Mouse (Mus musculus) liver, embryonic 12.5 days (tissue): ENCODE measurements at regions not wholly inside any gene's neighbourhood (a gene's known extent, or its start where the extent isn't known, plus 50 kb on each side); places are given as distances from the start of the nearest gene placed in this dataset.

Experiments
- ATAC-seq: fragments of 200-750 bp; cut with Nextera tagmentation; 2 replicates; pipeline ENCODE4 v1.8.0; 2017; ENCODE audit warnings: moderate number of reproducible peaks, mild to moderate bottlenecking, moderate library complexity
- H3K27ac ChIP-seq: fragments of 300-500 bp; sonication (generic); 2 replicates; pipeline ENCODE4 v1.5.1; 2016; ENCODE audit warnings: mild to moderate bottlenecking
- H3K27me3 ChIP-seq: fragments of 300-500 bp; sonication (generic); replicated peaks from 2 replicates; pipeline ENCODE4 v1.6.1; 2016; ENCODE audit warnings: mild to moderate bottlenecking, moderate library complexity
- H3K36me3 ChIP-seq: fragments of 300-500 bp; sonication (generic); 2 replicates; pipeline ENCODE4 v1.6.1; 2016; ENCODE audit warnings: mild to moderate bottlenecking, moderate library complexity
- H3K4me1 ChIP-seq: fragments of 300-500 bp; sonication (generic); 2 replicates; pipeline ENCODE4 v1.6.1; 2016
- H3K4me2 ChIP-seq: fragments of 300-500 bp; sonication (generic); 2 replicates; pipeline ENCODE4 v1.6.1; 2016; ENCODE audit warnings: mild to moderate bottlenecking, moderate library complexity
- H3K4me3 ChIP-seq: fragments of 300-500 bp; sonication (generic); 2 replicates; pipeline ENCODE4 v1.5.1; 2016; ENCODE audit warnings: mild to moderate bottlenecking, moderate library complexity
- H3K9ac ChIP-seq: fragments of 300-500 bp; sonication (generic); 2 replicates; pipeline ENCODE4 v1.6.1; 2016; ENCODE audit warnings: mild to moderate bottlenecking, moderate library complexity
- H3K9me3 ChIP-seq: fragments of 300-500 bp; sonication (generic); replicated peaks from 2 replicates; pipeline ENCODE4 v1.6.1; 2016; ENCODE audit warnings: mild to moderate bottlenecking, moderate library complexity
- WGBS: fragments of 180-500 bp; shearing (Covaris S2); methylation state at CpG from one replicate; pipeline ENCODE4 v1.1.7; 2016; ENCODE audit not compliant: insufficient replicate concordance; 5-methylcytosine and 5-hydroxymethylcytosine counted together

- H3K4me2 ChIP-seq, result no peak overlapping the region
- no peaks in the 10 kb centered on the region for H3K36me3 ChIP-seq
- H3K27me3 ChIP-seq, result no peaks in the 10 kb centered on the region
- no peaks in the 10 kb centered on the region for H3K4me1 ChIP-seq
- WGBS, result 78% methylated on average over 6 of the region's 6 CpGs
- H3K9me3 ChIP-seq, result no peaks in the 10 kb centered on the region
- H3K27ac ChIP-seq, result no peak overlapping the region
- no peak for ATAC-seq
- H3K9ac ChIP-seq, result no peak overlapping the region
- H3K4me3 ChIP-seq, result no peak overlapping the region
Measured at GRCm38 (mm10) chr12:35711549-35712070, 176.8 kb upstream of the Ahr start.

GRCm38 (mm10) chr12:35710323-35710722 lies 175.5 kb upstream of the Ahr start:
- H3K27ac ChIP-seq, result no peak overlapping the region
- no peak for ATAC-seq
- H3K4me2 ChIP-seq, result no peak overlapping the region
- H3K36me3 ChIP-seq, result no peaks in the 10 kb centered on the region
- H3K4me1 ChIP-seq, result no peaks in the 10 kb centered on the region
- WGBS, result 66% methylated on average over 5 of the region's 5 CpGs
- H3K27me3 ChIP-seq, result no peaks in the 10 kb centered on the region
- no peak overlapping the region for H3K9ac ChIP-seq
- no peaks in the 10 kb centered on the region for H3K9me3 ChIP-seq
- no peak overlapping the region for H3K4me3 ChIP-seq

- H3K4me3 ChIP-seq, result no peak overlapping the region
- H3K4me2 ChIP-seq, result no peak overlapping the region
- H3K27me3 ChIP-seq, result no peaks in the 10 kb centered on the region
- peaks cover 6% of the 10 kb centered on the region; the same call in 1 of the 2 replicates for H3K4me1 ChIP-seq
- WGBS, result 67% methylated on average over 2 of the region's 2 CpGs
- no peak overlapping the region for H3K9ac ChIP-seq
- no peaks in the 10 kb centered on the region for H3K36me3 ChIP-seq
- H3K9me3 ChIP-seq, result no peaks in the 10 kb centered on the region
- no peak overlapping the region for H3K27ac ChIP-seq
- ATAC-seq, result no peak
Measured at GRCm38 (mm10) chr12:35703479-35703878, 168.6 kb upstream of the Ahr start.

- H3K4me3 ChIP-seq, result no peak overlapping the region
- H3K4me2 ChIP-seq, result no peak overlapping the region
- no peaks in the 10 kb centered on the region for H3K27me3 ChIP-seq
- no peaks in the 10 kb centered on the region for H3K9me3 ChIP-seq
- peaks cover 6% of the 10 kb centered on the region; the same call in 1 of the 2 replicates for H3K4me1 ChIP-seq
- no peak overlapping the region for H3K9ac ChIP-seq
- H3K27ac ChIP-seq, result no peak overlapping the region
- WGBS, result 60% methylated on average over 7 of the region's 7 CpGs
- H3K36me3 ChIP-seq, result no peaks in the 10 kb centered on the region
- ATAC-seq, result no peak
Measured at GRCm38 (mm10) chr12:35702674-35703073, 167.8 kb upstream of the Ahr start.

- 25% methylated on average over 3 of the region's 3 CpGs for WGBS
- Histone ChIP-seq H3K4me3 (no peak overlapping the region), H3K9me3 (no peaks in the 10 kb centered on the region), H3K27ac (no peak overlapping the region), H3K27me3 (no peaks in the 10 kb centered on the region), H3K36me3 (no peaks in the 10 kb centered on the region), H3K4me2 (no peak overlapping the region), H3K9ac (no peak overlapping the region), H3K4me1 (peaks cover 6% of the 10 kb centered on the region; the same call in 1 of the 2 replicates)
- no peak for ATAC-seq
Measured at GRCm38 (mm10) chr12:35694253-35694652, 159.4 kb upstream of the Ahr start.

GRCm38 (mm10) chr12:35690914-35691313 lies 156.1 kb upstream of the Ahr start:
- Histone ChIP-seq H3K4me2 (no peak overlapping the region), H3K9me3 (no peaks in the 10 kb centered on the region), H3K4me3 (no peak overlapping the region), H3K9ac (no peak overlapping the region), H3K36me3 (no peaks in the 10 kb centered on the region), H3K4me1 (no peaks in the 10 kb centered on the region), H3K27me3 (no peaks in the 10 kb centered on the region), H3K27ac (no peak overlapping the region)
- 20% methylated on average over 3 of the region's 3 CpGs for WGBS
- no peak for ATAC-seq

- Histone ChIP-seq H3K9ac (no peak overlapping the region), H3K27ac (no peak overlapping the region), H3K4me2 (no peak overlapping the region), H3K9me3 (no peaks in the 10 kb centered on the region), H3K4me3 (no peak overlapping the region), H3K27me3 (no peaks in the 10 kb centered on the region), H3K36me3 (no peaks in the 10 kb centered on the region), H3K4me1 (no peaks in the 10 kb centered on the region)
- 52% methylated on average over 2 of the region's 2 CpGs for WGBS
- ATAC-seq, result no peak
Measured at GRCm38 (mm10) chr12:35686231-35686630, 151.4 kb upstream of the Ahr start.

GRCm38 (mm10) chr12:35685189-35685588 lies 150.4 kb upstream of the Ahr start:
- H3K36me3 ChIP-seq, result no peaks in the 10 kb centered on the region
- H3K27ac ChIP-seq, result no peak overlapping the region
- H3K4me2 ChIP-seq, result no peak overlapping the region
- H3K9me3 ChIP-seq, result no peaks in the 10 kb centered on the region
- H3K27me3 ChIP-seq, result no peaks in the 10 kb centered on the region
- WGBS, result 54% methylated on average over 3 of the region's 3 CpGs
- no peaks in the 10 kb centered on the region for H3K4me1 ChIP-seq
- no peak overlapping the region for H3K9ac ChIP-seq
- no peak overlapping the region for H3K4me3 ChIP-seq
- ATAC-seq, result no peak

GRCm38 (mm10) chr12:35681864-35682449 lies 147.1 kb upstream of the Ahr start:
- ATAC-seq, result no peak
- Histone ChIP-seq H3K4me3 (no peak overlapping the region), H3K9me3 (no peaks in the 10 kb centered on the region), H3K36me3 (no peaks in the 10 kb centered on the region), H3K9ac (no peak overlapping the region), H3K27ac (no peak overlapping the region), H3K4me2 (no peak overlapping the region), H3K4me1 (no peaks in the 10 kb centered on the region), H3K27me3 (no peaks in the 10 kb centered on the region)

GRCm38 (mm10) chr12:35679903-35680302 lies 145.1 kb upstream of the Ahr start:
- no peak overlapping the region for H3K4me2 ChIP-seq
- no peaks in the 10 kb centered on the region for H3K9me3 ChIP-seq
- H3K27me3 ChIP-seq, result no peaks in the 10 kb centered on the region
- no peak overlapping the region for H3K4me3 ChIP-seq
- ATAC-seq, result no peak
- H3K9ac ChIP-seq, result no peak overlapping the region
- H3K36me3 ChIP-seq, result no peaks in the 10 kb centered on the region
- H3K4me1 ChIP-seq, result no peaks in the 10 kb centered on the region
- H3K27ac ChIP-seq, result no peak overlapping the region
- WGBS, result 53% methylated on average over 4 of the region's 4 CpGs

GRCm38 (mm10) chr12:35679025-35679424 lies 144.2 kb upstream of the Ahr start:
- H3K27ac ChIP-seq, result no peak overlapping the region
- H3K4me1 ChIP-seq, result no peaks in the 10 kb centered on the region
- H3K27me3 ChIP-seq, result no peaks in the 10 kb centered on the region
- no peaks in the 10 kb centered on the region for H3K36me3 ChIP-seq
- WGBS, result 71% methylated on average over 2 of the region's 2 CpGs
- no peak overlapping the region for H3K4me3 ChIP-seq
- no peak overlapping the region for H3K4me2 ChIP-seq
- no peaks in the 10 kb centered on the region for H3K9me3 ChIP-seq
- no peak for ATAC-seq
- H3K9ac ChIP-seq, result no peak overlapping the region

- Histone ChIP-seq H3K4me3 (no peak overlapping the region), H3K9ac (no peak overlapping the region), H3K36me3 (no peaks in the 10 kb centered on the region), H3K9me3 (no peaks in the 10 kb centered on the region), H3K4me2 (no peak overlapping the region), H3K4me1 (no peaks in the 10 kb centered on the region), H3K27ac (no peak overlapping the region), H3K27me3 (no peaks in the 10 kb centered on the region)
- WGBS, result 36% methylated on average over 6 of the region's 6 CpGs
- ATAC-seq, result no peak
Measured at GRCm38 (mm10) chr12:35674487-35674886, 139.6 kb upstream of the Ahr start.

GRCm38 (mm10) chr12:35670980-35671379 lies 136.1 kb upstream of the Ahr start:
- Histone ChIP-seq H3K27ac (no peak overlapping the region), H3K4me3 (no peak overlapping the region), H3K9me3 (no peaks in the 10 kb centered on the region), H3K36me3 (no peaks in the 10 kb centered on the region), H3K4me2 (no peak overlapping the region), H3K27me3 (no peaks in the 10 kb centered on the region), H3K9ac (no peak overlapping the region), H3K4me1 (no peaks in the 10 kb centered on the region)
- ATAC-seq, result no peak
- 81% methylated on average over 4 of the region's 4 CpGs for WGBS
